Mouse (Mus musculus): Measurements from ENCODE around the gene Stau1. TPM values are rescaled to one million over a fixed set of nuclear protein-coding genes. Genes with fewer than 3 reads are reported as not detected.
"Not testable (repeated sequence)": the region's sequence is repeated elsewhere in the genome, so short reads cannot be mapped to it uniquely, and the experiment has no call there.

The Stau1 gene
- polyA plus RNA-seq, 1 experiment from 2014 or later = 103 TPM

DNA sequence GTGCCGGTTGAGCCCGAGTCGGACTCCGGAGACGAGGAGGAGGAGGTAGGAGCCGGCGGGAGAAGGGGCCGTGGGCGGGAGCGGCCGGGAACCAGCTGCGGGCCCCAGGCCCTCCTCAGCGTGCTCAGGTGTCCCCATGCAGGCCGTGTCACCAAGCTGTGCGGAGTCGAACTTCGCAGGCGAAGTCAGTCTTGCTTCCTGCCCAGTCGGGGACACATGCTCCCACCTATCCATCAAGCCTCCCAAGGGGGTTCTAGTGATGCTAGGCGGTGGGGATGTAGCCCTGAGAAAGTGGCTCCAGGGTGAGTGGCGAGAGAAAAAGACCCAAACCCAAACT is 19.3 kb upstream of the Stau1 start:
- Histone ChIP-seq H3K4me3 (replicated peaks; ENCODE audit: low read length) (peak overlapping the region; percentile 67), H3K4me2 (replicated peaks) (peak overlapping the region; percentile 79), H3K27ac (no peak overlapping the region), H3K9me3 (ENCODE audit: control insufficient read depth, low read length) (no peaks in the 10 kb centered on the region), H3K36me3 (replicated peaks; ENCODE audit: control insufficient read depth, insufficient read depth) (peaks cover 27% of the 10 kb centered on the region), H3K27me3 (ENCODE audit: control insufficient read depth, insufficient read depth, low read length) (no peaks in the 10 kb centered on the region), H3K4me1 (replicated peaks; ENCODE audit: control insufficient read depth, insufficient read depth, low read length) (peaks cover 11% of the 10 kb centered on the region), H3K9ac (peak overlapping the region; percentile 67)
- under 1% methylated on average over 21 of the region's 21 CpGs for WGBS
- DNase-seq (ENCODE audit: low spot score) = no peak
- peak; percentile 69; the same call in 1 of the 2 replicates for ATAC-seq (ENCODE audit: low FRiP score)

- H3K27ac ChIP-seq = peak within 1 kb of the TSS; percentile 82
- DNase-seq (ENCODE audit: low spot score) = peak; percentile 96
- peaks cover 11% of the 10 kb centered on the region for H3K4me1 ChIP-seq (replicated peaks; ENCODE audit: control insufficient read depth, insufficient read depth, low read length)
- H3K9me3 ChIP-seq (ENCODE audit: control insufficient read depth, low read length) = no peaks in the 10 kb centered on the region
- H3K4me2 ChIP-seq (replicated peaks) = peak within 1 kb of the TSS; percentile 79
- H3K36me3 ChIP-seq (replicated peaks; ENCODE audit: control insufficient read depth, insufficient read depth) = peaks cover 22% of the 10 kb centered on the region
- H3K27me3 ChIP-seq (ENCODE audit: control insufficient read depth, insufficient read depth, low read length) = no peaks in the 10 kb centered on the region
- H3K9ac ChIP-seq = peak within 1 kb of the TSS; percentile 67
- 3% methylated on average over 37 of the region's 37 CpGs for WGBS
- H3K4me3 ChIP-seq (replicated peaks; ENCODE audit: low read length) = peak within 1 kb of the TSS; percentile 67
- ATAC-seq (ENCODE audit: low FRiP score) = peak; percentile 93
Measured at GRCm38 (mm10) chr2:167014702-167015381, 18.7 kb upstream of the Stau1 start, which contains the start of gene Ddx27. Gene Ddx27, plus strand, starts transcription at chr2:167015193.

GRCm38 (mm10) chr2:167010546-167010945 is 14.4 kb upstream of the Stau1 start:
- 92% methylated on average over 3 of the region's 3 CpGs for WGBS
- Histone ChIP-seq H3K9ac (no peak overlapping the region), H3K4me3 (replicated peaks; ENCODE audit: low read length) (no peak overlapping the region), H3K4me2 (replicated peaks) (no peak overlapping the region), H3K27ac (no peak overlapping the region), H3K27me3 (ENCODE audit: control insufficient read depth, insufficient read depth, low read length) (no peaks in the 10 kb centered on the region), H3K9me3 (ENCODE audit: control insufficient read depth, low read length) (no peaks in the 10 kb centered on the region), H3K4me1 (replicated peaks; ENCODE audit: control insufficient read depth, insufficient read depth, low read length) (peaks cover 4% of the 10 kb centered on the region; the same call in 1 of the 2 replicates), H3K36me3 (replicated peaks; ENCODE audit: control insufficient read depth, insufficient read depth) (no peaks in the 10 kb centered on the region)
- DNase-seq (ENCODE audit: low spot score) (no peak), ATAC-seq (ENCODE audit: low FRiP score) (no peak)

- no peak overlapping the region for H3K27ac ChIP-seq
- H3K36me3 ChIP-seq (replicated peaks; ENCODE audit: control insufficient read depth, insufficient read depth) = no peaks in the 10 kb centered on the region
- DNase-seq (ENCODE audit: low spot score) = no peak
- no peaks in the 10 kb centered on the region for H3K9me3 ChIP-seq (ENCODE audit: control insufficient read depth, low read length)
- H3K9ac ChIP-seq = no peak overlapping the region
- H3K27me3 ChIP-seq (ENCODE audit: control insufficient read depth, insufficient read depth, low read length) = no peaks in the 10 kb centered on the region
- peaks cover under 1% of the 10 kb centered on the region; the same call in 1 of the 2 replicates for H3K4me1 ChIP-seq (replicated peaks; ENCODE audit: control insufficient read depth, insufficient read depth, low read length)
- ATAC-seq (ENCODE audit: low FRiP score) = no peak
- H3K4me3 ChIP-seq (replicated peaks; ENCODE audit: low read length) = no peak overlapping the region
- H3K4me2 ChIP-seq (replicated peaks) = no peak overlapping the region
- 89% methylated on average over 4 of the region's 4 CpGs for WGBS
Measured at GRCm38 (mm10) chr2:167009483-167009882, 13.4 kb upstream of the Stau1 start.

DNA sequence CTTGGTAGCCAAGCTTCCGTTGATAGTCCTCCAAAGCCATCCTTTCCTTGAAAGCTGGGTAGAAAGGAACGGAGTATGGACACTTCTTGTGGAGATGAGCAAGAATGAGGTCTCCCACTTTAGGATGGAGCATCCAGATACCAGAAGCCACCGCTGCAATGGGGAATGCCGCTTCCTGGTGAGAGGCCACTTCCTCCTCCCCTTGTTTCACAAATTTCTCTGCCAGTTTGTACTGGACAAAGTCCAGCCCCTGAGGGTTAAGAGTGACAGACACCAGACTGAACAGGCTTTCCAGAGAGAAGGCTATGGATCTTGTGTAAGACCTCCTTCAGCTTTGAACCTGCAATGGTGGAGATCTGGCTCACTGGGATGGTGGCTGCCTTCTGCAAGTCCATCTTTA is 11.5 kb upstream of the Stau1 start:
- ATAC-seq (ENCODE audit: low FRiP score); H3K4me3 ChIP-seq (replicated peaks; ENCODE audit: low read length); H3K9me3 ChIP-seq (ENCODE audit: control insufficient read depth, low read length); H3K36me3 ChIP-seq (replicated peaks; ENCODE audit: control insufficient read depth, insufficient read depth); H3K27ac ChIP-seq; H3K9ac ChIP-seq; H3K4me2 ChIP-seq (replicated peaks); DNase-seq (ENCODE audit: low spot score); H3K4me1 ChIP-seq (replicated peaks; ENCODE audit: control insufficient read depth, insufficient read depth, low read length); H3K27me3 ChIP-seq (ENCODE audit: control insufficient read depth, insufficient read depth, low read length): not testable (repeated sequence)
- WGBS = 84% methylated on average over 4 of the region's 4 CpGs

- H3K4me1 ChIP-seq (replicated peaks; ENCODE audit: control insufficient read depth, insufficient read depth, low read length) = no peaks in the 10 kb centered on the region
- H3K27ac ChIP-seq = no peak overlapping the region
- 74% methylated on average over 13 of the region's 13 CpGs for WGBS
Measured at GRCm38 (mm10) chr2:167007001-167007491, 10.9 kb upstream of the Stau1 start.

GRCm38 (mm10) chr2:167006355-167006754 is 10.3 kb upstream of the Stau1 start:
- Histone ChIP-seq H3K9me3 (ENCODE audit: control insufficient read depth, low read length) (no peaks in the 10 kb centered on the region), H3K4me1 (replicated peaks; ENCODE audit: control insufficient read depth, insufficient read depth, low read length) (no peaks in the 10 kb centered on the region), H3K27me3 (ENCODE audit: control insufficient read depth, insufficient read depth, low read length) (no peaks in the 10 kb centered on the region), H3K36me3 (replicated peaks; ENCODE audit: control insufficient read depth, insufficient read depth) (no peaks in the 10 kb centered on the region), H3K4me3 (replicated peaks; ENCODE audit: low read length) (no peak overlapping the region), H3K4me2 (replicated peaks) (no peak overlapping the region), H3K27ac (no peak overlapping the region), H3K9ac (no peak overlapping the region)
- DNase-seq (ENCODE audit: low spot score) (no peak), ATAC-seq (ENCODE audit: low FRiP score) (no peak)
- WGBS = 94% methylated on average over 2 of the region's 2 CpGs

More at GRCm38 (mm10) chr2:167007001-167007491, 10.9 kb upstream of the Stau1 start:
- H3K27me3 ChIP-seq (ENCODE audit: control insufficient read depth, insufficient read depth, low read length) = no peaks in the 10 kb centered on the region
- H3K9ac ChIP-seq = no peak overlapping the region
- H3K36me3 ChIP-seq (replicated peaks; ENCODE audit: control insufficient read depth, insufficient read depth) = no peaks in the 10 kb centered on the region
- DNase-seq (ENCODE audit: low spot score) (no peak), ATAC-seq (ENCODE audit: low FRiP score) (no peak)
- H3K9me3 ChIP-seq (ENCODE audit: control insufficient read depth, low read length) = no peaks in the 10 kb centered on the region
- H3K4me2 ChIP-seq (replicated peaks) = no peak overlapping the region
- H3K4me3 ChIP-seq (replicated peaks; ENCODE audit: low read length) = no peak overlapping the region

DNA sequence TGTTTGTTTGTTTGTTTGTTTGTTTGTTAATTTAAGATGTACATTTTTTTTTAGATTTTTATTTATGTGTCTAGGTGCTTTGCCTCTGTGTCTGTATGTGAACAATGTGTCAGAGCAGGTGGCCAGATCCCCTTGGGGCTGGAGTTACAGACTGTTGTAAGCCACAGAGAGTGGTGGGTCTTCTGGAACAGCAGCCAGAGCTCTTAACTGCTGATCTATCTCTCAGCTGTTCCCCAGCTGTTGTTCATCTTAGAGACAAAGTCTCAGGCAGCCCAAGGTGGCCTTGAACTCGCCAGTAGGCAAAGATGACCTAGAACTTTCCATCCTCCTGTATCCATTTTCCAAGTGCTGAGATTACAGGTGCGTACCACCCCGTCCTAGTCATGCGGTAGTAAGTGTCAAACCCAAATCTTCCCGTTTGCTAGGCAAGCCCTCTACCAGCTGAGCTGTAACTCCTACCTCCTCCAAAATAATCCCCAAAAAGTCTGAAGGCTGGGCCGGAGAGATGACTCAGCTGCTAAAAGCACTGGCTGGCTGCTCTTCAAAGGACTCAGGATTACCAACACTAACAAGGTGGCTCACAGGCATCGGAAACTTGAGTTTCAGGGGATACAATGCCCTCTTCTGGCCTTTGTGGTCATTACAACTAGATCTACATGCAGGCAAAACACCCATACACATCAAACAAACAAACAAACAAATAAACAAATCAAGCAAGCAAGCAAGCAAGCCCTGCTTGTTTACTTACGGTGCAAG is 8.2 kb upstream of the Stau1 start:
- peak; percentile 85 for DNase-seq (ENCODE audit: low spot score)
- no peaks in the 10 kb centered on the region for H3K36me3 ChIP-seq (replicated peaks; ENCODE audit: control insufficient read depth, insufficient read depth)
- no peaks in the 10 kb centered on the region for H3K27me3 ChIP-seq (ENCODE audit: control insufficient read depth, insufficient read depth, low read length)
- no peak overlapping the region for H3K27ac ChIP-seq
- H3K4me3 ChIP-seq (replicated peaks; ENCODE audit: low read length) = no peak overlapping the region
- no peak overlapping the region for H3K9ac ChIP-seq
- WGBS = 48% methylated on average over 8 of the region's 8 CpGs
- H3K4me1 ChIP-seq (replicated peaks; ENCODE audit: control insufficient read depth, insufficient read depth, low read length) = no peaks in the 10 kb centered on the region
- no peak for ATAC-seq (ENCODE audit: low FRiP score)
- H3K4me2 ChIP-seq (replicated peaks) = no peak overlapping the region
- no peaks in the 10 kb centered on the region for H3K9me3 ChIP-seq (ENCODE audit: control insufficient read depth, low read length)

DNA sequence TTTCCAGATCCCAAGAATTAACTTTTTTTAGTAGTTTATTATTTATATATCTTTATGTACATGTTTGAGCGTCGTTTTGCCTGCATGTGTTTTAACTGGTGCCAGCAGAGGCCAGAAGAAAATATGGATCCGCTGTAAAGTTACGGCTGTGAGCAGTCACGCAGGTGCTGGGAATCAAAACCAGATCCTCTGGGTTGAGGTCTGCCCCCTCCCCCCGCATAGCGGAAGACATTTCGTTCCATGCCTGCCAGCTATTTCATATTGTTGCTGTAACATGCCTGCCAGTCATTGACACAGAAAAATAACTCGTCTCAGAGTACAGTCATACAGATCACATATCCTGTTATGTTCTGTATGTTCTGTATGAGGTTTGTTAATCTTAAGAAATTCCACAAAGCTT is 5.4 kb upstream of the Stau1 start:
- ATAC-seq (ENCODE audit: low FRiP score) (no peak), DNase-seq (ENCODE audit: low spot score) (no peak)
- H3K4me3 ChIP-seq (replicated peaks; ENCODE audit: low read length) = no peak overlapping the region
- H3K9ac ChIP-seq = no peak overlapping the region
- no peak overlapping the region for H3K4me2 ChIP-seq (replicated peaks)
- 82% methylated on average over 9 of the region's 9 CpGs for WGBS
- no peaks in the 10 kb centered on the region for H3K27me3 ChIP-seq (ENCODE audit: control insufficient read depth, insufficient read depth, low read length)
- no peaks in the 10 kb centered on the region for H3K9me3 ChIP-seq (ENCODE audit: control insufficient read depth, low read length)
- 0 out of 2 replicates have a peak, but pooled peaks cover 4% of the 10 kb centered on the region for H3K4me1 ChIP-seq (replicated peaks; ENCODE audit: control insufficient read depth, insufficient read depth, low read length)
- no peaks in the 10 kb centered on the region for H3K36me3 ChIP-seq (replicated peaks; ENCODE audit: control insufficient read depth, insufficient read depth)
- H3K27ac ChIP-seq = no peak overlapping the region
